Mouse (Mus musculus) left cerebral cortex, postnatal 4 days (tissue): ENCODE results near the gene Pln. TPM values are rescaled to one million over a fixed set of nuclear protein-coding genes. Genes with fewer than 3 reads are reported as not detected.
A peak's percentile ranks its signal among the peaks of the same experiment; 100 is the strongest.

Experiments used
- DNase-seq: peaks from one replicate; pipeline ENCODE4 v3.0.0-alpha.2; 2022
- intact Hi-C: fragments of 180-260 bp; cut with DNase I; formaldehyde crosslinking; loops from one replicate; pipeline ENCODE4 v1.15.1; 2025
- total RNA-seq, 2 experiments: library from RNA; stranded (reverse); gene quantifications; 2 replicates each; pipeline ENCODE4 v1.2.3; 2021

Gene Pln
- total RNA-seq: 1 to 10 TPM; 1.3 to 2.2 TPM

GRCm38 (mm10) chr10:53337162-53337923, at the start of gene Pln:
Pln (plus strand) TSS chr10:53337667.
- DNase-seq: no peak
- intact Hi-C loops: no loop called here

GRCm38 (mm10) chr10:53305867-53306266, 31.6 kb upstream of the Pln start:
- intact Hi-C loops: no loop called here
- DNase-seq: no peak

GRCm38 (mm10) chr10:53306674-53307073, 30.8 kb upstream of the Pln start:
- no peak for DNase-seq
- intact Hi-C loops: no loop called here

GRCm38 (mm10) chr10:53323367-53323766, 14.1 kb upstream of the Pln start:
- no peak for DNase-seq
- intact Hi-C loops: loop anchor here (10.0 kb wide), 1 partner anchor 899 kb away; no protein-coding TSS in a partner anchor

GRCm38 (mm10) chr10:53324663-53325062, 12.8 kb upstream of the Pln start:
- DNase-seq: no peak
- intact Hi-C loops: loop anchor here (10.0 kb wide), 1 partner anchor 900 kb away; no protein-coding TSS in a partner anchor

- intact Hi-C loops: loop anchor here (10.0 kb wide), 1 partner anchor 902 kb away; no protein-coding TSS in a partner anchor
- no peak for DNase-seq
Observed at GRCm38 (mm10) chr10:53326367-53326766, 11.1 kb upstream of the Pln start.

- DNase-seq: no peak
- intact Hi-C loops: loop anchor here (10.0 kb wide), 1 partner anchor 904 kb away; no protein-coding TSS in a partner anchor
Observed at GRCm38 (mm10) chr10:53329257-53329656, 8.2 kb upstream of the Pln start.

- DNase-seq: no peak
- intact Hi-C loops: no loop called here
Observed at GRCm38 (mm10) chr10:53332752-53333151, 4.7 kb upstream of the Pln start.

GRCm38 (mm10) chr10:53335266-53335665, 2.2 kb upstream of the Pln start:
- intact Hi-C loops: no loop called here
- no peak for DNase-seq

- intact Hi-C loops: no loop called here
- DNase-seq: no peak
Observed at GRCm38 (mm10) chr10:53335974-53336373, 1.5 kb upstream of the Pln start.

GRCm38 (mm10) chr10:53339045-53339444, 1.6 kb downstream of the Pln start:
- DNase-seq: no peak
- intact Hi-C loops: no loop called here

GRCm38 (mm10) chr10:53341288-53341965, 4.0 kb downstream of the Pln start:
- DNase-seq: no peak
- intact Hi-C loops: loop anchor here (5.0 kb wide), 1 partner anchor 649 kb away; the partner anchor contains the start of gene Slc35f1

- no peak for DNase-seq
- intact Hi-C loops: loop anchor here (5.0 kb wide), 1 partner anchor 650 kb away; the partner anchor contains the start of gene Slc35f1
Observed at GRCm38 (mm10) chr10:53342166-53342728, 4.8 kb downstream of the Pln start.

GRCm38 (mm10) chr10:53343384-53343783, 5.9 kb downstream of the Pln start:
- intact Hi-C loops: loop anchor here (5.0 kb wide), 1 partner anchor 651 kb away; the partner anchor contains the start of gene Slc35f1
- DNase-seq: no peak

- no peak for DNase-seq
- intact Hi-C loops: loop anchor here (5.0 kb wide), 1 partner anchor 652 kb away; the partner anchor contains the start of gene Slc35f1
Observed at GRCm38 (mm10) chr10:53343865-53344264, 6.4 kb downstream of the Pln start.

GRCm38 (mm10) chr10:53345508-53345907, 8.0 kb downstream of the Pln start:
- no peak for DNase-seq
- intact Hi-C loops: loop anchor here (5.0 kb wide), 2 partner anchors 162 to 182 kb away; no protein-coding TSS in a partner anchor

GRCm38 (mm10) chr10:53346506-53346905, 9.0 kb downstream of the Pln start:
- peak; percentile 46 for DNase-seq
- intact Hi-C loops: loop anchor here (5.0 kb wide), 2 partner anchors 161 to 181 kb away; no protein-coding TSS in a partner anchor

GRCm38 (mm10) chr10:53346916-53347315, 9.4 kb downstream of the Pln start:
- intact Hi-C loops: loop anchor here (5.0 kb wide), 2 partner anchors 160 to 180 kb away; no protein-coding TSS in a partner anchor
- no peak for DNase-seq

GRCm38 (mm10) chr10:53347787-53348755, 10.6 kb downstream of the Pln start:
- no peak for DNase-seq
- intact Hi-C loops: loop anchor here (5.0 kb wide), 2 partner anchors 159 to 179 kb away; no protein-coding TSS in a partner anchor

- intact Hi-C loops: loop anchor here (5.0 kb wide), 2 partner anchors 158 to 178 kb away; no protein-coding TSS in a partner anchor
- no peak for DNase-seq
Observed at GRCm38 (mm10) chr10:53349254-53349653, 11.8 kb downstream of the Pln start.
